Mouse (Mus musculus) c-Kit-positive CD71-positive TER-119-negative erythroid progenitor cells, embryonic 14.5 days (primary cell): ENCODE measurements at regions not wholly inside any gene's neighbourhood (a gene's known extent, or its start where the extent isn't known, plus 50 kb on each side); places are given as distances from the start of the nearest gene placed in this dataset.

Source experiments
- DNase-seq: peaks from one replicate; pipeline ENCODE4 v3.0.0-alpha.2; 2013; ENCODE audit warnings: low read depth

DNA sequence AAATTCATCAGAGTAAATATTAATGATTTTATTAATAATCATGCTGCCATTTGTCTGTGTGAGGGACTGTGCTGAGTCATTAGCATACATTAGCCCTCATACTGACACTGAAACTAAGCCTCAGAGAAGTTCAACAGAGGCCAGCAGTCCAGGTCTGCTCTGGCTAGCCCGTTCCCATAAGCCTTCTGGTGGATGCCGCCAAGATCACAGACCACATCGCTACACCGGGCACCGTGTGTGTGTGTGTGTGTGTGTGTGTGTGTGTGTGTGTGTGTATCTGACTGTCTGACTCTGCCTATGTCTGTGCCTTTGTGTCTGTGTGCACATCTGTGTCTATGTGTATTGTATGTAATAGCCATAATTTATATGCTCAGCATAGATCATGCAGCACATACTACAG, 106.0 kb downstream of the Rpl14 start:
- DNase-seq = no peak

DNA sequence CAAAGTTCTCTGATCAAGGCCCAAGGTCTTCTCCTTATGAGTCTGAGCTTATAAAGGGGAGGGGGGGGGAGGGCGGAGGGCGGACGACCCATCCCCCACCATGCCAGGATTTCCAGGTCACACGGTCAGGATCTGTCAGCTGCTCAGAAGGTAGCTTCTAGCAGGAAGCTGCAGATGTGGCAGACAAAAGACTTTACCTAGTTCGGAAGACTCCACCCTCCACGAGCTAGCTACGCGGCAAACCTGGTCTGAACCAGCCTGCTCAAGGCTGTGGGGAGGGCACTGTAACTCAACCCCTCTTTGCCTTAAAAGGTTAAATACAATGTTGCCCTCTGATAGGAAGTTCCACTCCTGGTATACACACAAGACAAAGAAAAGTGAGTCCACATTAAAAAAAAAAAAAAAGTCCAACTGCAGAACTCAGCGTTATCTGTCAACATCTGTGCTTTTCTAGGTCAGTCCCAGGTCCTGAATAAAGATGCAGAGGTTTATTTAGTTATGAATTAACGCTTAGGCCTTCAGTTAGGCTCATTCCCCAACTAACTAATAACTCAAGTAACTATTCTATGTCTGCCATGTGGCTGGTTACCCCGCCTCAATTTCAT, 108.7 kb downstream of the Rpl14 start:
- DNase-seq = no peak

- no peak for DNase-seq
These were observed 110.2 kb downstream of the Rpl14 start for GRCm38 (mm10) chr9:120681404-120681803.

DNA sequence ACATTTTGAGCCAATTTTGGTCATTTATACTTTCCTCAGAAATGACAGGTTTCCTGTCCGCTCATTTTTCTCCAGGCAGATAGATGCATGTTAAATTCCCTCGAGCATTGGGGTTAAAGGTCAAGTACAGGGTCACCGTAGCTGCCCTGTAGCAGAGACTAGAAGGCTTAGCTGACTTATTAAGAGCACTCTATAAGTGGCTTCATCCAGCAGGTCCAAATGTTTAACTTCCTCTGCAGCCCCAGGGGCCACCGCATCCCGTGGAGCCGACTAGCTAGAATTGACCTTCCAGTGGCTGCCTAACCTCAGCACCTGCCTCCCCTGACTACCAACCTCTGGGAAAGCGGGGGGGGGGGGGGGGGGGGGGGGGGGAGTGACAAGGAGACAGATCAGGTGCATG, 114.7 kb downstream of the Rpl14 start:
- DNase-seq = no peak

GRCm38 (mm10) chr9:120689025-120689424, 117.8 kb downstream of the Rpl14 start:
- no peak for DNase-seq

DNA sequence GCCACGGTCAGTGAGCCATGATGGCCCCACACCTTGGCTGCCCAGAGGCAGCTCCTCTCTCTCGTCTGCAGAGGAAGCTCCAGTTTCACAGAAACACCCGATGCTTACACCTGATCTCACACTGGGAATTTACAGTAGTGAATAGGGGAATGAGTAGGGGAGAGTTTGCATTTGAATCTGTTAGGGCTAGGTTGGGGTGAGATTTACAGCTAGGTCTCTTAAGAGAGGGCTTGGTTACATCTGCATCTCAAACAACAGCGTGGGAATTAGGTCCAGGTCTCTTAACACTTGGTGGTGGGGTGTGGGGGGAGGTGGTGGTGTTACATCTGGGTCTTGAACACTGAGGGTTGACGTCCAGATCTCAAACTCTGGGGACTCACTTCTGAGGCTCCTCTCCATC, 119.3 kb downstream of the Rpl14 start:
- DNase-seq = no peak

DNA sequence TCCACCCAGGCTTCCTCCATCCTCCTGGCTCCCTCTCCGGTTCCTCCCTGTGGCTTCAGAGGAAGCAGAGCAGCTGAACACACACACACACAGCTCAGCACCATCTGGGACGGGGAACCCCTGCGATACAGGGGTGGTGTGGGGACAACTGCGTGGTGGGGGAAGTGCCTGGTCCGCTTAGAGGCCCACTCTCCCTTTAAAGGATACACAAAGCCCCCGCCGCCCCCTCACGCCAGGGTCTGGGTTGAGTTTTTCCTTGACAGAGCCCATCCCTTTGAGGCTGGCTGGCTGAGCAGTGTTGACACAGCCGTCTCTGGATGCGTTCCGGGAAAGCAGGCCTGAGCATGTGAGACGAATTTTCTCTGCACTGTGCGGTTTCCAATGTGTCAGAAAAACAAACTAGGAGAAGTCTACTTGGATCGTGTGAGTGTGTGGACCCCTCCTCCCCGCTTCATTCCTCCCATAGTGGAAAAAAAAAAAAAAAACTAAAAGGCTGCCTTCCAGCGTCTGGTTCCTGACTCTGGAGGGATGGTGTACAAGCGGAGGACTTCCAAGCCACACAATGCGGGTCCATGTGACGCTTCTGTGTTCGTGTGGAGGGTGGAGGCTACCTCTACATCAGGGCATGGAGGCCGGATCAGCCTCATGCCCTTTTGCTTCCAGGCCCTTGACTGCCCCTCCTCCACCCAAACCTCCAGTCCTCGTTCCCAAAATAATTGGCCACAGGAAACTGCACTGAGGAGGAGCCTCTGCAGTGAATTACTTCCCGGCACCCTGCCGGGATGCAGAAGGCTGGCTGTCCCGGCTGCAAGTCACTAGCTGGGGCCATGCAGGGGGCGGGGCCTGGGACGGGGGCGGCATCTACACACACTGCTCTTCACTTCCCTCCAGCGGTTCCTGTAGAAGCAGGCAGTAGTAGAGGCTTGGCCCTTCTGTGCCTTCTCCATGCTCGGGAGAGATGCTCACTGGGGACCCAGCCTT, 120.0 kb downstream of the Rpl14 start:
- peak; percentile 1 for DNase-seq

DNA sequence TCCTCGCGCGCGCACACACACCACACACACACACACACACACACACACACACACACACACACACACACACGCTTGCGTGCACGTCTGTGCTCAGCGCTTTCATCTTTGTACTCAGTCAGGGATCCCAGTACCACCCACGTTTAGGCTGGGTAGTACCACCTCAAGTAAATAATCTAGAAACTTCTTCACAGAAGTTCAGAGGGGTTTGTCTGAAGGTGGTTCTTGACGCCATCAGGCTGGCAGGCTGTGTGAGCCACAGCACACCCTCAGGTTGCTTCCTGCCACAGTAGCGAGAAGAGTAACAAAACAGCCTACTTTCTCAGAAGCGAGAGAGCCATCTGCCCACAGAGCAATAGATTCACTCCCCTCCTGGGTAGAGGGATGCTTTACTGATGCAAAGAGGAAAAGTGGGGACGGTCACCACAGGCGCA, 120.7 kb downstream of the Rpl14 start:
- no peak for DNase-seq

- DNase-seq = no peak
These were observed 123.2 kb downstream of the Rpl14 start for GRCm38 (mm10) chr9:120694457-120694856.

DNA sequence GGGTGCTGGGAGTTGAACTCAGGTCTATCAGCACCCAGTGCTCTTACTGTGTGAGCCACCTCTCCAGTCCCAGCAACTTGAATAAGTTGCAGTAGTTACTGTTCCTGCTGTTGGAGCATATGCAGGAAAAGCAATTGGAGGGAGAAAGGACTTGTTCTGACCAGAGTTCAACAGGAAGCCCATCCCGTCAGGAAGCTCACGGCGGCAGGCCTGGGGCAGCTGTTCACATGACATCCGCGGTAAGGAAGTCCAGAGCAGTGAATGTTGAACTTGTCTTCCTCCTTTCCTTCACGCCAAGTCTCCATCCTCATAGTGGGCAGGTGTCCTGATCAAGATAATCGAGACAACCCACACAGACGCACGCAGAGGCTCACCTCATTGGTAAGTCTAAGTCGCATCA, 124.7 kb downstream of the Rpl14 start:
- DNase-seq = no peak

DNA sequence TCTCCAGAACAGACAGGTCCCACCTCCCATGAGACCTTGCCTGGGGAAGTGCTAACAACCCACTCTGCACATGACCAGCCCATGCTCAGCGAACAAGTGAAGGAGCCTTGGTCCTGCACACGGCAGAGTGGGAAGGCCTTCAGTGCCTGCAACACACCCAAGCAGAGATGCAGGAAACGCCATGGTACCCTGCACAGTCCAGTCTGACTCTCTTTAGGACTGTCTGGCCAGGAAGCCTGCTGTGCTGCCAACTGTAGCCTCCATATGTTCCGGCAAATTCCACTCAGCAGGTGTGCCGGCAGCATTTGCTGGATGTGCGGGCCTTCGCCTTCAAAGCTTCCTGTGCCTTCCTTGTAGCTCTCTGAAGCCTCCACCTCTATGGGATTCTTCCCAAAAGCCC, 126.5 kb downstream of the Rpl14 start:
- no peak for DNase-seq

GRCm38 (mm10) chr9:120699781-120700180, 128.5 kb downstream of the Rpl14 start:
- DNase-seq = no peak

- no peak for DNase-seq
These were observed 131.6 kb downstream of the Rpl14 start for GRCm38 (mm10) chr9:120702836-120703235.

DNA sequence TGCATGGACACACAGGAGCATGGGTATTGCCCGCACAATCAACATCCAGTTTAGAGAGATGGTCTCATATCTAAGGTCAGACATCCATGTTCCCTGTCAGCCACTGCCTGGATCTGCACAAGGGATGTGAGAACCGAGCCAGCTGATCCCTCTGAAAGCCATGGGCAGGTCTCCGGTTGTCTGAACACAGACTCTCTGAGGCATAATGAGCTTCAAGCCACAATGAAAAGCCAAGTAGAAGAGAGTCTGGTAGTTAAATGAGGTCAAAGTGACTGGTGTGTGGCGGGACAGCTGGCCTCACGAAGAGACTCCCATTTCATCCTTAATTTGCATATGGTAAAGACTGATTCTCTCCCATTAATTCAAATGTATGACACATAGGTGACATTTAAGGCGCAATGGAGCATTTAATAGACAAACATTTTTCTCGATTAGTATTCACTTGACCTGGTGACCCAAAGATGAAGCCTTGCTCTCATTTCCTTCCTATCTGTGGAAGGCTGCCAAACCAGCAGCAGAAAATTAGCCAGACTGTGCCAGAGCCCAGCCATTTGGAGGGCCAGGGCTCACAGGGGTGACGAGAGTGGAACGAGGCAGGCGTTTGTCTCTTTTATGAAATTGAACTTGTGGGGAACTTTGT, 132.2 kb downstream of the Rpl14 start:
- DNase-seq = no peak

GRCm38 (mm10) chr9:120706562-120707198, 135.4 kb downstream of the Rpl14 start:
- no peak for DNase-seq

GRCm38 (mm10) chr9:120708507-120708906, 137.3 kb downstream of the Rpl14 start:
- no peak for DNase-seq

- DNase-seq = no peak
These were observed 138.0 kb downstream of the Rpl14 start for GRCm38 (mm10) chr9:120709146-120709655.

- no peak for DNase-seq
These were observed 141.7 kb downstream of the Rpl14 start for GRCm38 (mm10) chr9:120712987-120713386.

GRCm38 (mm10) chr9:120715665-120716121, 144.4 kb downstream of the Rpl14 start:
- DNase-seq = no peak

DNA sequence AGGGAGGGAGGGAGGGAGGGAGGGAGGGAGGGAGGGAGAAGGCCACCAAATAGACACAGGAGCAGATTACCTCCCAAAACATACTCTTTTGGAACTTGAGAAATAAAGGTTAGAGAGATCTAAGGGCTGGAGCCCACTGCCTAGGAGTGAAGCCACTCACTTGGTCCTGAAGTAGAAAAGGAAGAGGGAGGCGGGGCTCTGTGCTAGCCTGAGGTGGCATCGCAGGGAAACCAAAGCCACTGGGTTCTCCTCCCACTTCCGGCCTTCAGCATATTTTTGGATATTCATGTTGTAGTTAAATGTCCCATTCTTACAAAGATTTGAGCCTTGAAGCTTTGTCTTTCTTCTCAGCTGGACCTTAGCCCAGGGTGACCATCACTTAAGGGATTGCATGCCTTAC, 147.6 kb downstream of the Rpl14 start:
- DNase-seq = no peak

- DNase-seq = no peak
These were observed 150.3 kb downstream of the Rpl14 start for GRCm38 (mm10) chr9:120721451-120722123.
